Mouse (Mus musculus) limb, embryonic 11.5 days (tissue): Measurements from ENCODE around the gene Cyp27b1. TPM values are rescaled to one million over a fixed set of nuclear protein-coding genes. Genes with fewer than 3 reads are reported as not detected.

Experiments
- ATAC-seq: fragments of 200-750 bp; cut with Nextera tagmentation; 2 replicates; pipeline ENCODE4 v1.8.0; 2017; ENCODE audit warnings: low read depth; ENCODE audit not compliant: insufficient number of reproducible peaks, low FRiP score, low TSS enrichment
- DNase-seq: peaks from one replicate; pipeline ENCODE4 v3.0.0-alpha.2; 2015; ENCODE audit warnings: low spot score
- H3K27ac ChIP-seq: fragments of 300-500 bp; sonication (generic); replicated peaks from 2 replicates; pipeline ENCODE4 v1.5.1; 2014; ENCODE audit warnings: low read depth, mild to moderate bottlenecking, low read length
- H3K27me3 ChIP-seq: fragments of 300-500 bp; sonication (generic); 2 replicates; pipeline ENCODE4 v1.6.1; 2014; ENCODE audit warnings: mild to moderate bottlenecking, low read length, mixed read lengths; ENCODE audit not compliant: control insufficient read depth, insufficient read depth
- H3K36me3 ChIP-seq: fragments of 300-500 bp; sonication (generic); 2 replicates; pipeline ENCODE4 v1.6.1; 2014; ENCODE audit warnings: mild to moderate bottlenecking, low read length, moderate library complexity, mixed read lengths; ENCODE audit not compliant: control insufficient read depth, insufficient read depth
- H3K4me1 ChIP-seq: fragments of 300-500 bp; sonication (generic); 2 replicates; pipeline ENCODE4 v1.6.1; 2014; ENCODE audit warnings: low read length, mixed read lengths; ENCODE audit not compliant: control insufficient read depth, insufficient read depth
- H3K4me2 ChIP-seq: fragments of 300-500 bp; sonication (generic); 2 replicates; pipeline ENCODE4 v1.6.1; 2014; ENCODE audit warnings: low read depth, mild to moderate bottlenecking, moderate library complexity; ENCODE audit not compliant: severe bottlenecking
- H3K4me3 ChIP-seq: fragments of 300-500 bp; sonication (generic); 2 replicates; pipeline ENCODE4 v1.5.1; 2014; ENCODE audit warnings: low read depth, low read length
- H3K9ac ChIP-seq: fragments of 300-500 bp; sonication (generic); 2 replicates; pipeline ENCODE4 v1.6.1; 2014; ENCODE audit warnings: mild to moderate bottlenecking, low read length
- H3K9me3 ChIP-seq: fragments of 300-500 bp; sonication (generic); 2 replicates; pipeline ENCODE4 v1.6.1; 2016; ENCODE audit warnings: low read length; ENCODE audit not compliant: control insufficient read depth
- WGBS: fragments of 180-500 bp; shearing (Covaris S2); extraction: QIAGEN DNeasy Blood & Tissue Kit; methylation state at CpG from one replicate; pipeline ENCODE4 v1.1.7; 2014; 5-methylcytosine and 5-hydroxymethylcytosine counted together
- microRNA counts: library from miRNA; unstranded; fragments of <30 nt; microRNA quantifications from one replicate; lab custom pipeline; 2016
- microRNA-seq: library from miRNA; unstranded; fragments of <30 nt; microRNA quantifications from one replicate; pipeline ENCODE4, GENCODE M21; 2016
- polyA plus RNA-seq: library from polyadenylated mRNA; unstranded; fragments of >200 nt; fragmentation: Nextera tagmentation; extraction: Ambion mirVana; gene quantifications from 2 replicates; pipeline ENCODE4 v1.2.1, GENCODE M21; 2014

The Cyp27b1 gene
- polyA plus RNA-seq, 1 experiment from 2014 or later: not detected

DNA sequence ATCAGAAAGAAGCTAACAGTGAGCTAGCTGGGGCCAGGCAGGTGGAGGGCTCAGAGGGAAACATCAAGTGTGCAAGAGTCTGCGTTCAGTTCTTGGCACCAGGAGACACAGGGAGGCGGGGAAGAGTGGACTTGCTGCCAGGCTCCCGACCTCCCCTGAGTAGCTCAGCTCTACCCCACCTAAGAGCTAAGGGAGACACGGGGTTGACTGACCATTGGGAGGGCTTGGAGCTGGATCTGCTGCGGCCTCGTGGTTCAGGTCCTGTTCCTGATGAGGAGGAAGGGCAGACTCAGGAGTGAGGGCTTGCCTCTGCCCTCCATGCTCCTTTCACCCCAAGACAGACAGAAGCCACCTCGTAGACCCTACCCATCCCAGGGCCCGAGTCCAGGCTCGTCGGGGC, 51.1 kb downstream of the Cyp27b1 start:
- H3K27ac ChIP-seq: no peak overlapping the region
- H3K4me2 ChIP-seq: no peak overlapping the region
- H3K27me3 ChIP-seq: no peaks in the 10 kb centered on the region
- H3K9ac ChIP-seq: no peak overlapping the region
- DNase-seq (no peak), ATAC-seq (no peak)
- WGBS: 92% methylated on average over 10 of the region's 10 CpGs
- peaks cover 12% of the 10 kb centered on the region; the same call in 1 of the 2 replicates for H3K36me3 ChIP-seq
- H3K9me3 ChIP-seq: no peaks in the 10 kb centered on the region
- H3K4me3 ChIP-seq: no peak overlapping the region
- no peaks in the 10 kb centered on the region for H3K4me1 ChIP-seq

DNA sequence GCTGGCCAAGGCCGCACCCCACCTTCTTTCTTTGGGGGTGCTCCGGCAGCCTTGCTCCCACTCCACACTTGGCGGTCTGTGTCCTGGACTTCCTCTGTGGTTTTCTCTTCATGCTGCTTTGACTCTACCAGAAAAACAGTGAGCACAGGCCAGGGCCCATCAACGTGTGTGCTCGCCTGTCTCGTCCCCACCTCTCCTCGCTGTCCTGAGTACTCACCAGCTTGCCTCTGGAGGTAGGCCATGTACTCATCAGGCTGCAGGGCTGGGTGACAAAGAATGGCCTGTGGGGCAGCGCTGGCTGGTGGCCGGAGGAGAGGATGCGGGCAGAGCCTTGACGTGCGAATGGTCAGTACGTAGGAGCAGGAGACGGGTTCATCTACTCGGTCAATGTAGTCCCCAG, 51.8 kb downstream of the Cyp27b1 start:
- Histone ChIP-seq H3K4me3 (no peak overlapping the region), H3K4me2 (no peak overlapping the region), H3K27ac (no peak overlapping the region), H3K4me1 (no peaks in the 10 kb centered on the region), H3K9ac (no peak overlapping the region), H3K9me3 (no peaks in the 10 kb centered on the region), H3K27me3 (no peaks in the 10 kb centered on the region), H3K36me3 (peaks cover 12% of the 10 kb centered on the region; the same call in 1 of the 2 replicates)
- DNase-seq: no peak
- ATAC-seq: no peak
- 92% methylated on average over 15 of the region's 15 CpGs for WGBS

DNA sequence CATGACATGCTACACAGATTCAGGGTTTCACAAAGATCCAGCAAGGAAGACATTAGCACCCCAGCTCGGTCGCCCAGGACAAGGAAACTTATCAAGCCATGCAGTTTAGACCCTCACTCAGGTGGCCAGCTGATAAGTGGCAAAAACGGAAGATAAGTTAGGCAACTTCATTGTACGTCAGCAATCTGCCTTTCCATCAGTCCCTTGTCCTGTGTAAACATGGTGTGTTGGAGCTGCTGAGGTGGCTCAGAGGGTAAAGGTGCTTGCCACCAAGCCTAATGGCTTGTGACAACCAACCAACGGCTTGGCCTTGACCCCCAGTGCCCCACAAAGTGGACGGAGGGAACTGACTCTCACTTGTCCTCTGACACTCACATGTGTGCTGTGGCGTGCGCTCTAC, 52.4 kb downstream of the Cyp27b1 start:
- 90% methylated on average over 8 of the region's 8 CpGs for WGBS

DNA sequence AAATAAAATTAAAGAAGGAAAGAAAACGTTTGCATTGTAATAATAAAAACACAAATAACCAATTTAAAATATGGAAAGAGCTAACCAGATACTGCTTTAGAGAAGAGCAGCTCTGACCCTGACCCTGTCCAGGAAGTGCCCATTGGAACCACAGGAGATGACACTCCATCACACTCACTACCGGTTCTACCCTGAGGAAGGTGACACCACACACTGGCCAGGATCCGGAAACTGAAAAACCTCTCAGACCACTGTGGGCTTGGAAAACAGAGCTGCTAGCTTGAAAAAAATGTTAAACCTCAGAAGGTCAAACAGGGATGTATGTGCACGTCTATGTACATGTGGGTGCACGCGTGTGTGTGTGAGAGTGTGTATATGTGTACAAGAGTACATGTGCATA, 53.1 kb downstream of the Cyp27b1 start:
- H3K27me3 ChIP-seq: no peaks in the 10 kb centered on the region
- H3K9me3 ChIP-seq: no peaks in the 10 kb centered on the region
- WGBS: 91% methylated on average over 6 of the region's 6 CpGs
- H3K4me2 ChIP-seq: no peak overlapping the region
- DNase-seq (no peak), ATAC-seq (no peak)
- H3K27ac ChIP-seq: no peak overlapping the region
- H3K4me3 ChIP-seq: no peak overlapping the region
- H3K36me3 ChIP-seq: peaks cover 11% of the 10 kb centered on the region; the same call in 1 of the 2 replicates
- H3K9ac ChIP-seq: no peak overlapping the region
- no peaks in the 10 kb centered on the region for H3K4me1 ChIP-seq

More for the DNA sequence above, 52.4 kb downstream of the Cyp27b1 start:
- DNase-seq (no peak), ATAC-seq (no peak)
- no peak overlapping the region for H3K9ac ChIP-seq
- no peaks in the 10 kb centered on the region for H3K9me3 ChIP-seq
- no peak overlapping the region for H3K27ac ChIP-seq
- no peak overlapping the region for H3K4me2 ChIP-seq
- peaks cover 12% of the 10 kb centered on the region; the same call in 1 of the 2 replicates for H3K36me3 ChIP-seq
- H3K4me1 ChIP-seq: no peaks in the 10 kb centered on the region
- no peaks in the 10 kb centered on the region for H3K27me3 ChIP-seq
- H3K4me3 ChIP-seq: no peak overlapping the region

MicroRNA genes within 50 kb of the gene (microRNA counts, 519-probe panel; counts per million panel counts)
- not detected for microRNA mmu-miR-546 (lab: Ali Mortazavi, UCI)

Small RNA genes within 50 kb of the gene (microRNA-seq; reads per million reads assigned to microRNA genes)
- 0.92 reads per million for gene Mir546

Other genes starting within 250 kb of the Cyp27b1 start
- gene Atp23, start 146.9 kb upstream of the Cyp27b1 start, polyA plus RNA-seq: 20.8 and 21.9 TPM in 2 replicates
- gene Ctdsp2, start 69.5 kb upstream of the Cyp27b1 start, polyA plus RNA-seq: 77.3 and 84.9 TPM in 2 replicates
- 0.07 and 0.16 TPM in 2 replicates for gene Avil, start 47.5 kb upstream of the Cyp27b1 start, polyA plus RNA-seq
- gene Tsfm, start 17.4 kb upstream of the Cyp27b1 start, polyA plus RNA-seq: 87.4 and 91.8 TPM in 2 replicates
- gene Mettl1, start 6.8 kb upstream of the Cyp27b1 start, polyA plus RNA-seq: 47.6 and 50.4 TPM in 2 replicates
- 0.19 and 0.31 TPM in 2 replicates for gene Eef1akmt3, start 6.7 kb upstream of the Cyp27b1 start, polyA plus RNA-seq
- gene March9, start 11.9 kb downstream of the Cyp27b1 start, polyA plus RNA-seq: 1.2 and 1.6 TPM in 2 replicates
- 2,988 and 3,194 TPM in 2 replicates for gene Cdk4, start 15.3 kb downstream of the Cyp27b1 start, polyA plus RNA-seq
- 123 and 134 TPM in 2 replicates for gene Tspan31, start 22.0 kb downstream of the Cyp27b1 start, polyA plus RNA-seq
- gene Agap2, start 27.0 kb downstream of the Cyp27b1 start, polyA plus RNA-seq: 0.05 and 0.06 TPM in 2 replicates
- gene Os9, start 72.9 kb downstream of the Cyp27b1 start, polyA plus RNA-seq: 29.5 and 32.7 TPM in 2 replicates
- 3.4 TPM in 2 replicates for gene B4galnt1, start 117.0 kb downstream of the Cyp27b1 start, polyA plus RNA-seq
- gene Slc26a10, start 132.4 kb downstream of the Cyp27b1 start, polyA plus RNA-seq: 2.7 and 4.1 TPM in 2 replicates
- 37.2 and 40.3 TPM in 2 replicates for gene Arhgef25, start 141.8 kb downstream of the Cyp27b1 start, polyA plus RNA-seq
- gene Dtx3, start 147.5 kb downstream of the Cyp27b1 start, polyA plus RNA-seq: 138 TPM in 2 replicates
- gene Pip4k2c, start 163.3 kb downstream of the Cyp27b1 start, polyA plus RNA-seq: 17.8 and 20.3 TPM in 2 replicates
- 2.1 and 3.8 TPM in 2 replicates for gene Kif5a, start 215.1 kb downstream of the Cyp27b1 start, polyA plus RNA-seq
- 160 and 170 TPM in 2 replicates for gene Dctn2, start 218.1 kb downstream of the Cyp27b1 start, polyA plus RNA-seq
- gene Mbd6, start 240.8 kb downstream of the Cyp27b1 start, polyA plus RNA-seq: 17.0 and 17.2 TPM in 2 replicates